Mouse (Mus musculus) erythroblast, embryonic 14.5 days (primary cell): ENCODE data around the gene Gm20403.
"Not testable (repeated sequence)": the region's sequence is repeated elsewhere in the genome, so short reads cannot be mapped to it uniquely, and the experiment has no call there.

Experiments
- GATA1 ChIP-seq: IDR thresholded peaks from 2 replicates; pipeline ENCODE4 v1.6.1; 2012; ENCODE audit warnings: low read length, inconsistent platforms, mixed read lengths
- TAL1 ChIP-seq: IDR thresholded peaks from 3 replicates; pipeline ENCODE4 v1.6.1; 2012; ENCODE audit warnings: low read length, inconsistent platforms, mixed read lengths

DNA sequence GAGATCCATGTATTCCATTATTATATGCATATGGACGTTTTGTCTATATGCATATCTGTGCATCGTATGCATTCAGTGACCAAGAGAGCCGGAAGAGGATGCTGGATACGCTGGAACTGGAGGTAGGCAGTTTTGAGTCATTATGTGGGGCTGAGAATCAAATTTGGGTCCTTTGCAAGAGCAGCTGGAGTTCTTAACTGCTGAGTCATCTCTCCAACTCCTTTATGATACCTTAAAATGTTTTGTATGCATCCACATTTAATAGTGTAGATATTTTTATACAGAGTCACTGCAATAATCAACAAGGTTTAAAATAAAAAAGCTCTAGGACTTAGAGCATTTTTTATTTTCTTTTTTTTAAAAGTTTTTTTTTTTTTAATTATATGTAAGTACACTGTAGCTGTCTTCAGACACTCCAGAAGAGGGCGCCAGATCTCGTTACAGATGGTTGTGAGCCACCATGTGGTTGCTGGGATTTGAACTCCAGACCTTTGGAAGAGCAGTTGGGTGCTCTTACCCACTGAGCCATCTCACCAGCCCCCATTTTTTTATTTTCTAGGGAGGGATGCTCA lies 43.7 kb downstream of the Gm20403 start:
- TF ChIP-seq GATA1, TAL1: not testable (repeated sequence)
